Mouse (Mus musculus) heart, adult 10 weeks (tissue): ENCODE data around the gene Pdia4. TPM values are rescaled to one million over a fixed set of nuclear protein-coding genes. Genes with fewer than 3 reads are reported as not detected.

Experiments
- polyA plus RNA-seq: library from polyadenylated mRNA; stranded (reverse); fragments of 350-450 nt; fragmentation: Illumina TruSeq; extraction: RNeasy Lipid Tissue Mini Kit (QIAGEN cat#74804); gene quantifications from one replicate; pipeline ENCODE4 v1.2.3, GENCODE M21; 2014; ENCODE audit warnings: low read depth, low replicate concordance

Gene Pdia4
- polyA plus RNA-seq: 27.9 TPM

GRCm38 (mm10) chr6:47813257-47813878, at the start of gene Pdia4:
Gene Pdia4 (minus strand): TSS chr6:47813430.

DNA sequence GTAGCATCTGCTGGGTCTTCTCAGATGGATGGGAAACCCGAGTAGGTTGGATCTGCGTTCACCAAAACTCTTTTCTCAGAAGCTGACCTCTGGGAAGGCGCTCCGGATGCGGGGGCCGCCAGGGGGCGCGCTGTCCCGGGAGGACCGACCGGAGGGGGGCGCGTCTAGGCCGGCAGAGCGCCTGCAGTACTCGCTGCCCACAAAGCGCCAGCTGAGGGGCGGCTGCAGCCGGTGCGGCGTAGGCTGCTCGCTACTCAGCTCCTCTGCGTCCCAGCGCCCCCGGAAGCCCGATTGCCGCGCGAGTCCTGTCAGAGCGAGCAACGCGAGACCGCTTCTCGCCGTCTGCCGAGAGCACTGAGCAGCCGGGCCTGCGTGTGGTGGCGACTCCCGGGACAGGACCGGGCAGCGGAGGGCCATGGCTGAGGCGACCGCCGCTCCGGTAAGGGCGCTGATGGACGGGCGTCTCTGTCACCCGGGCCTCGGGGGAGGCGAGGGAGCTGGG, 22.3 kb upstream of the Pdia4 start, which contains the start of gene Zfp398:
Gene Zfp398, plus strand, starts transcription at position 180 of the 502 bp plus-strand sequence.

DNA sequence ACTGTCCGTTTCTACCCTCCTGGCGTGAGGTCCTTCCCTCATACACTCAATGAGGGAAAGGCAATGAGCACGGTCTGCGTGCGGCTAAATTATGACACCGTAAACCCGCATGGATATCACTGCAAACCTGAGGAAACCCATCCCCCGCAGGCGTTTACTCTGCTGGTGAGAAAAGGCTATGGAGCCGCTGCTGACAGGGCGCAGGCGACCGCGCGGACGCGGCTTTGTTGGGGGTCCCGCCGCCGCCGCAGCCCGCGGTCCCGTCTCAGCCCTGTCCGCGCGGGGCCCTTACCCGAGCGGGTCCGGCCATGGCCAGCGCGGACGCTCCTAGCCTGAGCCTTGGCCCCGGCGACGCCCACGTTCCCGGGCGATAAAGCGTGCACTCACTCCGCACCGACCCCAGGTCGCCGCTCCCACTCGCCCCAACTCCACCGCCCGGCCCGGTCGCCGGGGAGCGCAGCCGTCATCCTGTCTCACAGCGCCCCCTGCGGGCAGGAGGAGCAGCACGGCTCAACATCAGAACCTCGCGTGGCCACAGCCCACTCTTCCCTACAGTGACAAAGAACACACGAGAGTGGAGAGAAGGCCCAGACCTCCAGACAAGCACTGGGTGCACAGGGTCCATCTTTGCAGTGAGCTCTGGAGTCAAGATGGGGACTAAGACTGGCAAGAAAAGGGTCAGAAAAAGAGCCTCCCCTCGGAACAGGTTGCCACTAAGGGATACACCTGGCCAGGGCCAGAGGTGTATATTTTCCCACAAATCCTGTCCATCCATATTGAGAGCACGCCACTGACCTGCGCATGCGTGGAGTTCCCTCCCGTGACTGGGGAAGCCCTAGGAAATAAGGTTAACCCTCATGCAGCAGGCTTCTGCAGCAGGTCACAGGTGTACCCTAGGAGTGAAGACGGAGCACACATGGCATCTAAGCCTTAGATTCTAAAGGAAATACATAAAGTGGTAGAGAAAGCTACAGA, 17.2 kb upstream of the Pdia4 start, which contains the start of gene Zfp786:
Gene Zfp786, minus strand, starts transcription at position 764 of the 975 bp plus-strand sequence.

Other genes with a start within 250 kb of the Pdia4 start
- 6.7 TPM for gene Ezh2, start 218.1 kb downstream of the Pdia4 start, polyA plus RNA-seq
- 0.73 TPM for gene Zfp786, start 17.4 kb upstream of the Pdia4 start, polyA plus RNA-seq
- 5.3 TPM for gene Zfp398, start 22.2 kb upstream of the Pdia4 start, polyA plus RNA-seq
- gene Zfp282, start 63.8 kb upstream of the Pdia4 start, polyA plus RNA-seq: 2.6 TPM
- 6.6 TPM for gene Zfp212, start 107.0 kb upstream of the Pdia4 start, polyA plus RNA-seq
- 1.8 TPM for gene Zfp956, start 140.0 kb upstream of the Pdia4 start, polyA plus RNA-seq
- gene Zfp777, start 235.5 kb upstream of the Pdia4 start, polyA plus RNA-seq: 9.2 TPM